Mouse (Mus musculus): Measurements from ENCODE around the gene Cep85l.

DNA sequence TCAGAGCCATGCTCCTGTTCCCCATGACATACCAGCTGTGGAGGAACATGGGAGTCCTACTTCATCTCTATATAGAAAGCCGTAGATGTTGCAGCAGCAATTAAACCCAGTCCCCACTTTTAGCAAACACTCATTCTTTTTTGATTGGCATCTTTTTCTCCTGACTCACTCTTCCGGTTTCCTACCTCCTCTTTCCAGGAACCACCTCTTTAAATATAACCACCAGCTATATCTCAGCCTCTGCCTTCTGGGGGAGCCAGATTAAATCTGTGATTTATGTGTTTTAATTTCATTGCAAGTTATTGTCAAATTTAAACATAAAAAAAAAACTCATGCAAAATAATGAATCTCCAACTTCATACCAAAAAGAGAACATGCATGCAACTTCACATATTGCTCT, 37.3 kb upstream of the Cep85l start:
- TF ChIP-seq POLR2A (IDR thresholded peaks at IDR 0.05; ENCODE audit: insufficient read depth, low read depth, low read length) = no peak
- TF ChIP-seq CTCF (IDR thresholded peaks at IDR 0.05) = no peak

All from heart, adult 2 months (tissue).